ENCODE assay signal across 13 mouse cellular contexts in the genomic region with DNA sequence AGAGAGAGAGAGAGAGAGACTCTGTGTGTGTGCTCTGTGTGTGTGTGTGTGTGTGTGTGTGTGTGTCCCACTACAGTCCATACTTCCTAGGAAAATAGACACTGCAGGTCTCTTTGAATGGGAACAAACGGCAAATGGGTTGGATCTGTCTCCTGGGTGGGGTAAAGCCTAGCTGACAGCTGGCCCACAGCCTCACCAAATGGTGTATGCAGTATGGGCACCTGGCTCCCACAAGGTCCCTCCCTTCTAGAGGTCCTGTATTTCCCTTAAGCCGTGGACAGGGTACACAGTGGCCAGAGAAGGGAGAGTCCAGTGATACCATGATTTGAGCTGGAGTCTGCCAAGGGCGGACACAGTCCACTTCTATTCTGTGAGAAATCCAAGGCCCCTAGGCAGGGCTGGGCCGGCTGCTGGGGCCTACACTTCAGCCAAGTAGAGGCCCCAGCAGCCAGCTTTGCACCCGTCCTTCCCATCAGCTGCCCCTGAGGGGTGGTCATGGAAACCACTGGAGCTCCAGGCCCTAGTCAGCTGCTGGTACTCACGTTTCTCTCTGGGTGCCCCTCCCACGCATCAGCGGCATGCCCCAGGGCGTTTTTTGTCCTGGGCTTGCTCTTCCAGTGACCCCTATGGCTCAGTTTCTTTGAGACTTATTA. TPM values are rescaled to one million over a fixed set of nuclear protein-coding genes. Genes with fewer than 3 reads are reported as not detected.
DNase-seq lines count a peak whose midpoint lies in the region; ATAC-seq and TF ChIP-seq lines count a peak whose summit lies in the region.
"Had no signal": no experiment of that assay in that cellular context is flagged by ENCODE, and none has a peak within 500 bp of the region (broad histone marks: within the 10 kb centered on the region; RNA-seq: fewer than 3 reads in every experiment).

No protein-coding gene starts in this region.

- no peak overlapping the region for H3K4me3 ChIP-seq in hindbrain, postnatal 0 days (ENCODE audit: low read length)
- no peak overlapping the region for H3K4me3 ChIP-seq in neural tube, embryonic 14.5 days (ENCODE audit: low read depth, low read length)

- no peak for TF ChIP-seq CTCF in hindbrain, postnatal 0 days (IDR thresholded peaks at IDR 0.05; ENCODE audit: low read depth)

- intact Hi-C loops in heart, postnatal 14 days (cut with DNase I): no loop called here

- H3K27ac ChIP-seq in hindbrain, postnatal 0 days: peak overlapping the region; percentile 60; the same call in 1 of the 2 replicates
- peak overlapping the region; percentile 34; the same call in 1 of the 2 replicates for H3K27ac ChIP-seq in neural tube, embryonic 14.5 days (ENCODE audit: low read depth, low read length)

- H3K9ac ChIP-seq in hindbrain, postnatal 0 days (replicated peaks; ENCODE audit: low read length): no peak overlapping the region
- H3K9ac ChIP-seq in neural tube, embryonic 14.5 days (replicated peaks; ENCODE audit: low read depth, low read length): no peak overlapping the region

- no peaks in the 10 kb centered on the region for H3K9me3 ChIP-seq in hindbrain, postnatal 0 days (ENCODE audit: low read length)
- H3K9me3 ChIP-seq in neural tube, embryonic 14.5 days (ENCODE audit: control insufficient read depth, low read length): no peaks in the 10 kb centered on the region

- no peak overlapping the region for H3K4me2 ChIP-seq in hindbrain, postnatal 0 days (ENCODE audit: low read depth, low read length)
- no peak overlapping the region for H3K4me2 ChIP-seq in neural tube, embryonic 14.5 days (ENCODE audit: low read depth, low read length)

- no peaks in the 10 kb centered on the region for H3K36me3 ChIP-seq in hindbrain, postnatal 0 days (ENCODE audit: insufficient read depth, low read length)
- no peaks in the 10 kb centered on the region for H3K36me3 ChIP-seq in neural tube, embryonic 14.5 days (ENCODE audit: control insufficient read depth, insufficient read depth, low read length)

- 19% methylated on average over 9 of the region's 9 CpGs for WGBS in hindbrain, postnatal 0 days
- WGBS in neural tube, embryonic 14.5 days: 34% methylated on average over 9 of the region's 9 CpGs

- H3K27me3 ChIP-seq in hindbrain, postnatal 0 days (ENCODE audit: insufficient read depth, low read length): no peaks in the 10 kb centered on the region
- H3K27me3 ChIP-seq in neural tube, embryonic 14.5 days (ENCODE audit: control insufficient read depth, insufficient read depth, low read length): no peaks in the 10 kb centered on the region

- DNase-seq in heart, adult 11 months: peak; percentile 93
- no peak for DNase-seq in heart, postnatal 14 days
- peak; percentile 9 for DNase-seq in right cerebral cortex, postnatal 4 days
- DNase-seq in right cerebral cortex, postnatal 25 days: no peak
- peak; percentile 64 for DNase-seq in hindbrain, postnatal 0 days (ENCODE audit: low spot score)
- DNase-seq in cerebellum, postnatal 25 days: no peak
- no peak for DNase-seq in ovary, postnatal 14 days (ENCODE audit: low spot score)
- DNase-seq: B cell, adult 2 months; cerebellum, adult 2 months; gastrocnemius, postnatal 36 days had no signal

- ATAC-seq in hindbrain, postnatal 0 days: peak; percentile 86
- peak; percentile 52 for ATAC-seq in neural tube, embryonic 14.5 days (ENCODE audit: low read depth)
- ATAC-seq: activated CD4-positive, CD25-positive, alpha-beta regulatory T cell, adult 4 months had no signal

- H3K4me1 ChIP-seq in hindbrain, postnatal 0 days (ENCODE audit: insufficient read depth, low read length): peaks cover 13% of the 10 kb centered on the region
- H3K4me1 ChIP-seq in neural tube, embryonic 14.5 days (ENCODE audit: control insufficient read depth, insufficient read depth, low read length): peaks cover 8% of the 10 kb centered on the region

RNA-seq across cellular contexts. Expression of a gene that starts 24.9 kb away (rescaled TPM):
- 10 to 100 TPM; 43.8 to 49.4 TPM for total RNA-seq in heart, postnatal 14 days (2021)
- 75.2 and 75.9 TPM in 2 replicates for total RNA-seq in hindbrain, postnatal 0 days (2014; rRNA removed)
- polyA plus RNA-seq in hindbrain, postnatal 0 days (2015; fragmentation: Nextera tagmentation; extraction: Ambion mirVana): 9.2 and 10.0 TPM in 2 replicates
- polyA plus RNA-seq in neural tube, embryonic 14.5 days (2014; fragmentation: Nextera tagmentation; extraction: Ambion mirVana): 20.8 and 26.6 TPM in 2 replicates

RNA-seq across cellular contexts. Expression of a gene that starts 38.4 kb away (rescaled TPM):
- 100 to 1,000 TPM; 224 to 237 TPM for total RNA-seq in heart, postnatal 14 days (2021)
- 70.4 and 79.5 TPM in 2 replicates for total RNA-seq in hindbrain, postnatal 0 days (2014; rRNA removed)
- 74.8 and 76.5 TPM in 2 replicates for polyA plus RNA-seq in hindbrain, postnatal 0 days (2015; fragmentation: Nextera tagmentation; extraction: Ambion mirVana)
- polyA plus RNA-seq in neural tube, embryonic 14.5 days (2014; fragmentation: Nextera tagmentation; extraction: Ambion mirVana): 37.4 and 64.3 TPM in 2 replicates

RNA-seq across cellular contexts. Expression of a gene that starts 45.1 kb away (rescaled TPM):
- not detected for total RNA-seq in heart, postnatal 14 days (2021)
- not detected in 2 replicates for total RNA-seq in hindbrain, postnatal 0 days (2014; rRNA removed)
- not detected in 2 replicates for polyA plus RNA-seq in hindbrain, postnatal 0 days (2015; fragmentation: Nextera tagmentation; extraction: Ambion mirVana)
- not detected in 2 replicates for polyA plus RNA-seq in neural tube, embryonic 14.5 days (2014; fragmentation: Nextera tagmentation; extraction: Ambion mirVana)
- total RNA-seq: gastrocnemius, postnatal 36 days had no signal
- polyA plus RNA-seq: activated CD4-positive, CD25-positive, alpha-beta regulatory T cell, adult 4 months; cerebellum, adult 2 months; large intestine, adult 2 months had no signal

Comparison
In these comparisons a context has a peak if more than half of its experiments do, and no peak if none do; other contexts are left out.
1. DNase-seq: peak in heart, adult 11 months (single experiment), right cerebral cortex, postnatal 4 days (single experiment) and hindbrain, postnatal 0 days (single experiment); none in heart, postnatal 14 days (0 of 2), right cerebral cortex, postnatal 25 days (single experiment), cerebellum, postnatal 25 days (0 of 2) and ovary, postnatal 14 days (single experiment).